Comparison of ENCODE assay signal across 20 mouse cellular contexts in genomic region chr1:187052532-187052931, GRCm38 (mm10).
A peak's percentile ranks its signal among the peaks of the same experiment; 100 is the strongest.
DNase-seq lines count a peak whose midpoint lies in the region; ATAC-seq and TF ChIP-seq lines count a peak whose summit lies in the region.
"Had no signal": no experiment of that assay in that cellular context is flagged by ENCODE, and none has a peak within 500 bp of the region (broad histone marks: within the 10 kb centered on the region; RNA-seq: fewer than 3 reads in every experiment).

No protein-coding gene starts in this region.

- H3K9me3 ChIP-seq in forebrain, embryonic 13.5 days (replicated peaks): no peaks in the 10 kb centered on the region
- no peaks in the 10 kb centered on the region for H3K9me3 ChIP-seq in forebrain, embryonic 11.5 days (ENCODE audit: control insufficient read depth, low read length)
- no peaks in the 10 kb centered on the region for H3K9me3 ChIP-seq in hindbrain, postnatal 0 days (ENCODE audit: low read length)
- H3K9me3 ChIP-seq in hindbrain, embryonic 12.5 days (replicated peaks): no peaks in the 10 kb centered on the region
- no peaks in the 10 kb centered on the region for H3K9me3 ChIP-seq in lung, postnatal 0 days (ENCODE audit: low read length)
- H3K9me3 ChIP-seq in forebrain, embryonic 16.5 days (ENCODE audit: control insufficient read depth, low read length): no peaks in the 10 kb centered on the region
- H3K9me3 ChIP-seq: heart, embryonic 15.5 days; midbrain, embryonic 12.5 days; neural tube, embryonic 12.5 days had no signal

- no peak overlapping the region for H3K4me3 ChIP-seq in forebrain, embryonic 13.5 days
- no peak overlapping the region for H3K4me3 ChIP-seq in forebrain, embryonic 11.5 days (ENCODE audit: low read depth, low read length)
- no peak overlapping the region for H3K4me3 ChIP-seq in hindbrain, postnatal 0 days (ENCODE audit: low read length)
- H3K4me3 ChIP-seq in hindbrain, embryonic 12.5 days: no peak overlapping the region
- no peak overlapping the region for H3K4me3 ChIP-seq in lung, postnatal 0 days (ENCODE audit: low read depth, low read length)
- H3K4me3 ChIP-seq in forebrain, embryonic 16.5 days (replicated peaks; ENCODE audit: low read length): no peak overlapping the region
- H3K4me3 ChIP-seq: heart, embryonic 15.5 days; midbrain, embryonic 12.5 days; neural tube, embryonic 12.5 days had no signal

- ATAC-seq in forebrain, embryonic 13.5 days: no peak
- no peak for ATAC-seq in forebrain, embryonic 11.5 days (replicated peaks; ENCODE audit: low FRiP score)
- no peak for ATAC-seq in hindbrain, postnatal 0 days
- ATAC-seq in hindbrain, embryonic 12.5 days (ENCODE audit: low FRiP score): no peak
- ATAC-seq in lung, postnatal 0 days: no peak
- peak; percentile 54; the same call in 1 of the 2 replicates for ATAC-seq in forebrain, embryonic 16.5 days

- no peak overlapping the region for H3K4me2 ChIP-seq in forebrain, embryonic 13.5 days
- no peak overlapping the region for H3K4me2 ChIP-seq in forebrain, embryonic 11.5 days (ENCODE audit: low read depth, low read length, severe bottlenecking)
- no peak overlapping the region for H3K4me2 ChIP-seq in hindbrain, postnatal 0 days (ENCODE audit: low read depth, low read length)
- H3K4me2 ChIP-seq in hindbrain, embryonic 12.5 days (replicated peaks): no peak overlapping the region
- H3K4me2 ChIP-seq in lung, postnatal 0 days (replicated peaks; ENCODE audit: low read depth, low read length): no peak overlapping the region
- H3K4me2 ChIP-seq in forebrain, embryonic 16.5 days (ENCODE audit: low read length): no peak overlapping the region
- H3K4me2 ChIP-seq: heart, embryonic 15.5 days; midbrain, embryonic 12.5 days; neural tube, embryonic 12.5 days had no signal

- peak overlapping the region; percentile 25; the same call in 1 of the 2 replicates for H3K27ac ChIP-seq in forebrain, embryonic 13.5 days
- no peak overlapping the region for H3K27ac ChIP-seq in forebrain, embryonic 11.5 days (ENCODE audit: low read depth, low read length)
- H3K27ac ChIP-seq in hindbrain, postnatal 0 days: no peak overlapping the region
- no peak overlapping the region for H3K27ac ChIP-seq in hindbrain, embryonic 12.5 days
- no peak overlapping the region for H3K27ac ChIP-seq in lung, postnatal 0 days (ENCODE audit: low read length)
- no peak overlapping the region for H3K27ac ChIP-seq in forebrain, embryonic 16.5 days (ENCODE audit: low read length)
- H3K27ac ChIP-seq: heart, embryonic 15.5 days; midbrain, embryonic 12.5 days; neural tube, embryonic 12.5 days had no signal

- H3K36me3 ChIP-seq in forebrain, embryonic 13.5 days (ENCODE audit: poor library complexity, severe bottlenecking): no peaks in the 10 kb centered on the region
- H3K36me3 ChIP-seq in forebrain, embryonic 11.5 days (ENCODE audit: control insufficient read depth, insufficient read depth, low read length): no peaks in the 10 kb centered on the region
- no peaks in the 10 kb centered on the region for H3K36me3 ChIP-seq in hindbrain, postnatal 0 days (ENCODE audit: insufficient read depth, low read length)
- no peaks in the 10 kb centered on the region for H3K36me3 ChIP-seq in hindbrain, embryonic 12.5 days
- H3K36me3 ChIP-seq in lung, postnatal 0 days (ENCODE audit: insufficient read depth, low read length): no peaks in the 10 kb centered on the region
- no peaks in the 10 kb centered on the region for H3K36me3 ChIP-seq in forebrain, embryonic 16.5 days (ENCODE audit: control insufficient read depth, insufficient read depth)
- H3K36me3 ChIP-seq: G1E; heart, embryonic 15.5 days; midbrain, embryonic 12.5 days; neural tube, embryonic 12.5 days had no signal

- H3K9ac ChIP-seq in forebrain, embryonic 13.5 days: no peak overlapping the region
- no peak overlapping the region for H3K9ac ChIP-seq in forebrain, embryonic 11.5 days (ENCODE audit: low read length)
- no peak overlapping the region for H3K9ac ChIP-seq in hindbrain, postnatal 0 days (replicated peaks; ENCODE audit: low read length)
- no peak overlapping the region for H3K9ac ChIP-seq in hindbrain, embryonic 12.5 days
- H3K9ac ChIP-seq in lung, postnatal 0 days (replicated peaks; ENCODE audit: low read depth): no peak overlapping the region
- H3K9ac ChIP-seq in forebrain, embryonic 16.5 days (replicated peaks; ENCODE audit: low read depth, low read length): no peak overlapping the region
- H3K9ac ChIP-seq: heart, embryonic 15.5 days; midbrain, embryonic 12.5 days; neural tube, embryonic 12.5 days had no signal

- peaks cover 8% of the 10 kb centered on the region for H3K4me1 ChIP-seq in forebrain, embryonic 13.5 days
- H3K4me1 ChIP-seq in forebrain, embryonic 11.5 days (replicated peaks; ENCODE audit: control insufficient read depth, insufficient read depth, low read length): no peaks in the 10 kb centered on the region
- H3K4me1 ChIP-seq in hindbrain, postnatal 0 days (ENCODE audit: insufficient read depth, low read length): peaks cover 4% of the 10 kb centered on the region; the same call in 1 of the 2 replicates
- no peaks in the 10 kb centered on the region for H3K4me1 ChIP-seq in hindbrain, embryonic 12.5 days
- H3K4me1 ChIP-seq in lung, postnatal 0 days (ENCODE audit: insufficient read depth, low read depth, low read length): no peaks in the 10 kb centered on the region; the same call in 1 of the 2 replicates
- peaks cover 8% of the 10 kb centered on the region for H3K4me1 ChIP-seq in forebrain, embryonic 16.5 days (replicated peaks; ENCODE audit: control insufficient read depth, insufficient read depth, low read length)
- H3K4me1 ChIP-seq: midbrain, embryonic 12.5 days; neural tube, embryonic 12.5 days had no signal

- TF ChIP-seq CTCF in hindbrain, postnatal 0 days (IDR thresholded peaks at IDR 0.05; ENCODE audit: low read depth): no peak
- no peak for TF ChIP-seq CTCF in lung, postnatal 0 days (IDR thresholded peaks at IDR 0.05)

- no peaks in the 10 kb centered on the region for H3K27me3 ChIP-seq in forebrain, embryonic 13.5 days
- H3K27me3 ChIP-seq in forebrain, embryonic 11.5 days (ENCODE audit: control insufficient read depth, insufficient read depth, low read length): no peaks in the 10 kb centered on the region
- no peaks in the 10 kb centered on the region for H3K27me3 ChIP-seq in hindbrain, postnatal 0 days (ENCODE audit: insufficient read depth, low read length)
- H3K27me3 ChIP-seq in hindbrain, embryonic 12.5 days: no peaks in the 10 kb centered on the region
- no peaks in the 10 kb centered on the region for H3K27me3 ChIP-seq in lung, postnatal 0 days (replicated peaks; ENCODE audit: insufficient read depth, low read length)
- no peaks in the 10 kb centered on the region for H3K27me3 ChIP-seq in forebrain, embryonic 16.5 days (replicated peaks; ENCODE audit: control insufficient read depth, insufficient read depth, low read length)
- H3K27me3 ChIP-seq: CH12.LX; heart, embryonic 15.5 days; midbrain, embryonic 12.5 days; neural tube, embryonic 12.5 days had no signal

- DNase-seq in forebrain, embryonic 11.5 days (ENCODE audit: low spot score): no peak
- peak; percentile 72 for DNase-seq in hindbrain, postnatal 0 days (ENCODE audit: low spot score)
- DNase-seq in lung, postnatal 25 days (ENCODE audit: low spot score): peak; percentile 3
- no peak for DNase-seq in lung, postnatal 0 days (ENCODE audit: low spot score)
- no peak for DNase-seq in spleen, postnatal 4 days (ENCODE audit: low spot score in 2 of 2)
- DNase-seq: adrenal gland, adult 2 months; B cell, adult 2 months; gastrocnemius, postnatal 36 days; kidney, adult 2 months; kidney, postnatal 10 days; right cerebral cortex, postnatal 14 days; spleen, adult 18-20 months had no signal

- no peak for TF ChIP-seq EP300 in lung, postnatal 0 days (IDR thresholded peaks at IDR 0.05)

- 47% methylated on average over 5 of the region's 5 CpGs for WGBS in forebrain, embryonic 13.5 days
- WGBS in forebrain, embryonic 11.5 days: 66% methylated on average over 5 of the region's 5 CpGs
- WGBS in hindbrain, postnatal 0 days: 26% methylated on average over 5 of the region's 5 CpGs
- 61% methylated on average over 5 of the region's 5 CpGs for WGBS in hindbrain, embryonic 12.5 days
- 30% methylated on average over 5 of the region's 5 CpGs for WGBS in lung, postnatal 0 days
- 23% methylated on average over 5 of the region's 5 CpGs for WGBS in forebrain, embryonic 16.5 days

Comparison
In these comparisons a context has a peak if more than half of its experiments do, and no peak if none do; other contexts are left out.
1. DNase-seq: peak in hindbrain, postnatal 0 days (single experiment) and lung, postnatal 25 days (single experiment); none in forebrain, embryonic 11.5 days (single experiment), lung, postnatal 0 days (single experiment) and spleen, postnatal 4 days (0 of 2).